Mouse (Mus musculus) hindbrain, embryonic 16.5 days (tissue): ENCODE measurements at regions not wholly inside any gene's neighbourhood (a gene's known extent, or its start where the extent isn't known, plus 50 kb on each side); places are given as distances from the start of the nearest gene placed in this dataset.

ENCODE experiments used
- ATAC-seq: fragments of 200-750 bp; cut with Nextera tagmentation; 2 replicates; pipeline ENCODE4 v1.8.0; 2017; ENCODE audit warnings: moderate TSS enrichment, moderate library complexity
- H3K27ac ChIP-seq: fragments of 300-500 bp; sonication (generic); 2 replicates; pipeline ENCODE4 v1.5.1; 2014; ENCODE audit warnings: low read depth, mild to moderate bottlenecking, control low read depth, low read length, moderate library complexity
- H3K27me3 ChIP-seq: fragments of 300-500 bp; sonication (generic); replicated peaks from 2 replicates; pipeline ENCODE4 v1.6.1; 2014; ENCODE audit warnings: low read length; ENCODE audit not compliant: control insufficient read depth, insufficient read depth
- H3K36me3 ChIP-seq: fragments of 300-500 bp; sonication (generic); 2 replicates; pipeline ENCODE4 v1.6.1; 2014; ENCODE audit warnings: mild to moderate bottlenecking, low read length, moderate library complexity, mixed read lengths; ENCODE audit not compliant: control insufficient read depth, insufficient read depth
- H3K4me1 ChIP-seq: fragments of 300-500 bp; sonication (generic); 2 replicates; pipeline ENCODE4 v1.6.1; 2014; ENCODE audit warnings: low read depth, low read length; ENCODE audit not compliant: control insufficient read depth, insufficient read depth
- H3K4me2 ChIP-seq: fragments of 300-500 bp; sonication (generic); 2 replicates; pipeline ENCODE4 v1.6.1; 2014; ENCODE audit warnings: mild to moderate bottlenecking, low read length, control low read depth, moderate library complexity
- H3K4me3 ChIP-seq: fragments of 300-500 bp; sonication (generic); 2 replicates; pipeline ENCODE4 v1.5.1; 2014; ENCODE audit warnings: mild to moderate bottlenecking, low read length, control low read depth, moderate library complexity
- H3K9ac ChIP-seq: fragments of 300-500 bp; sonication (generic); 2 replicates; pipeline ENCODE4 v1.6.1; 2014; ENCODE audit warnings: low read depth, mild to moderate bottlenecking, control low read depth, low read length, moderate library complexity
- H3K9me3 ChIP-seq: fragments of 300-500 bp; sonication (generic); 2 replicates; pipeline ENCODE4 v1.6.1; 2014; ENCODE audit warnings: mild to moderate bottlenecking, low read length, moderate library complexity; ENCODE audit not compliant: control insufficient read depth
- WGBS: fragments of 180-500 bp; shearing (Covaris S2); extraction: QIAGEN DNeasy Blood & Tissue Kit; methylation state at CpG from one replicate; pipeline ENCODE4 v1.1.7; 2014; 5-methylcytosine and 5-hydroxymethylcytosine counted together

DNA sequence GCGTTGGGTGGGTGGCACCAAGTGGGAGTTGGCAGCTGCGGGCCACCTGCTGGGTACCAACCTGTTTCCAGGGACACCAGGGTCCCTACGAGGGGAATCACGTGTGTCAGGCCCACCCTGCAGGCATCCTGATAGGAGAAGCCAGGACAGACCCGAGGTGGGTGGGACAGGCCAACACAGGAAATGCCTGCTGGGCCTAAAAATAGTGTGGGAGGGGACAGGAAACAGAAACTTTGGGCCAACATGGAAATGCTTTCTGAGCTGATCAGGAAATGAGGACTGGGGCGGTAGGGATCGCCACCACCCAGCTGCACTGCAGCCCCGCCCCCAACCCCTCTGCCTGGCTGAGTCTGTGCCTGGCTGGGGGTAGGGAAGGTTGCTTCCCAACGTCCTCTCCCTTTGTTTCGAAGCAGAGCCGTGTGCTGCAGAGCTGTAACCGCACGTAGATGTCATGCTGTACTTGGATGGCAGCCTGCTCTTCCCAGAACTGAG, 78.7 kb upstream of the Podxl start:
- Histone ChIP-seq H3K4me1 (peaks cover 3% of the 10 kb centered on the region; the same call in 1 of the 2 replicates), H3K4me2 (no peak overlapping the region; the same call in 1 of the 2 replicates), H3K27me3 (no peaks in the 10 kb centered on the region), H3K4me3 (no peak overlapping the region), H3K9ac (no peak overlapping the region), H3K27ac (no peak overlapping the region), H3K36me3 (no peaks in the 10 kb centered on the region), H3K9me3 (no peaks in the 10 kb centered on the region)
- WGBS: 26% methylated on average over 13 of the region's 13 CpGs
- peak; percentile 51 for ATAC-seq

DNA sequence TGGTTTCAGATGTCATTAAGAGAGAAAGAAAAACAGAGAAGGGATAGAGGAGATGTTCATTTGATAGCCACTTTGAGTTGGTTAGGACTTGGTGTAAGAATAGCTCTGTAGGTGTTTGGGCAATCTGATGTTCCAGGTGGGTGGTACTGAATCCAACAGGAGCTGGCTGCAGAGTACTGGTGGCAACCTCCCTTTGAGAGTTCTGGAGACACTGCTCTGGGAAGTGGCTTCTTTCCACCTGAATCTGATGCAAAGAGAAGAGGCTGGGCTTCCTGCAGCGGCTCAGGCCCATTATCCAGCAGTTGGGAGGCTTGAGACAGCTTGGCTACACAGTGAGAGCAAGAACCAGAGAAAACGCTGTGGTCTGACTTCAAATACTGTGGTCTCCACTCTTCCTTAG, 77.0 kb upstream of the Podxl start:
- Histone ChIP-seq H3K27ac (no peak overlapping the region), H3K4me3 (no peak overlapping the region), H3K27me3 (no peaks in the 10 kb centered on the region), H3K4me2 (no peak overlapping the region), H3K9me3 (no peaks in the 10 kb centered on the region), H3K9ac (no peak overlapping the region), H3K4me1 (peaks cover 3% of the 10 kb centered on the region; the same call in 1 of the 2 replicates), H3K36me3 (no peaks in the 10 kb centered on the region)
- 59% methylated on average over 2 of the region's 2 CpGs for whole genome bisulfite sequencing
- ATAC-seq: no peak

DNA sequence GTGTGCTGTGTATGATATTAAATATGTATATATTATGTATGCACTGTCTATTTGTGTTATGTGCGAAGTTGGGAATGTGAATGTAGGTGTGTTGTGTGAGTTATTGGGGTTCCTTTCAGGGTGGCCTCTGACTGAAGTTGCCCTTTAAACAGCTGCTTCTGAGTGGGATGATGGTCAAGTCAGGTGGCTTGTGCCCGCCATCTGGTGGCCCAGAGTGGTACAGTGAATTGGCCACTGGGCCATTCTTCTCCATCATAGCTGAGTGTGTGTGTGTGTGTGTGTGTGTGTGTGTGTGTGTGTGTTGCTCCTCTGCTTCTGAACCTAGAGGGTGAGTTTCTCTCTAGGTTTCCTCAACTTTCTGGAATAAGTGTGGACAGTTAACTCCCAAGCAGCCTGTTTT, 75.7 kb upstream of the Podxl start:
- no peak overlapping the region for H3K9ac ChIP-seq
- peak; percentile 55; the same call in 1 of the 2 replicates for ATAC-seq
- H3K4me1 ChIP-seq: peaks cover 3% of the 10 kb centered on the region; the same call in 1 of the 2 replicates
- no peaks in the 10 kb centered on the region for H3K36me3 ChIP-seq
- no peak overlapping the region for H3K4me3 ChIP-seq
- no peak overlapping the region for H3K4me2 ChIP-seq
- 18% methylated on average over 2 of the region's 2 CpGs for WGBS
- H3K27me3 ChIP-seq: no peaks in the 10 kb centered on the region
- H3K9me3 ChIP-seq: no peaks in the 10 kb centered on the region
- H3K27ac ChIP-seq: no peak overlapping the region

DNA sequence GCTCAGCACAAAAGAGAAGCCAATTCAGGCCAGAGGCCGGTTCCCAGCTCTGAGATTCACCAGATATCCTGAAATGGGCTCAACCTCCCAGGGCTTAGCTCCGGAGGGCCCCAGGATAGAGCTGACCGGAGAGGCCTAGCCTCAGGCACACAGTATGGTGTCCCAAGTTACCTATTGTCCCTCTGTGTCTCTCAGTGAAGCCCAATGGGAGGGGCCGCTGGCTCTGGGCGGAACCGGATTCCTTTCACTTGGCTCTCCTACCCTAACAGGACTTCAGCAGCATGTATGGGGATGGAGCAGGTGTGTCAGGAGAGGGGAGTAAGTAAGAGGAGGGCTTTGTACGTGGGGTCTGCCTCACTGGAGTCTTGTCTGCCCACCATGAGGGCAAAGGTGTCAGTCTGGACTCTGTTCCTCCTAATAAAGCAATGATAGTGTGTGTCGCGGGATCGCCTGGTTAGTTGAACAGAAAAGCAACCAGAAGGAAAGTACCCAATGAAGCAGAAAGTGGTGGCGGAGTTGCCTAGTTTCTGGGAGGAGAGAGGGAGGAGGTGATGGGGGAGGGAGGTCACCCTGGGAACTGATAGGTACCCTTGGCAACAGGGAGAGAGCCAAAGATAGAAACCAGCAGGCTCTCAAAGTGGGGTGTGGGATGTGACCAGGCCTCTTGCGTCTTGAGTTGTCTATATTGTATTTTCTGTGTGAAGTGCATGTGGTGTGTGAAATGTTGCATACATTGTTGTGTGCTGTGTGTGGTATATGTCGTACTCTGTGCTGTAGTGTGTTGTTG, 74.8 kb upstream of the Podxl start:
- WGBS: 42% methylated on average over 13 of the region's 13 CpGs
- Histone ChIP-seq H3K9me3 (no peaks in the 10 kb centered on the region), H3K27me3 (no peaks in the 10 kb centered on the region), H3K27ac (no peak overlapping the region), H3K4me2 (no peak overlapping the region), H3K4me3 (no peak overlapping the region), H3K4me1 (peaks cover 3% of the 10 kb centered on the region; the same call in 1 of the 2 replicates), H3K9ac (no peak overlapping the region), H3K36me3 (no peaks in the 10 kb centered on the region)
- ATAC-seq: 0 out of 2 replicates have a peak, but pooled peaks have one; percentile 19

DNA sequence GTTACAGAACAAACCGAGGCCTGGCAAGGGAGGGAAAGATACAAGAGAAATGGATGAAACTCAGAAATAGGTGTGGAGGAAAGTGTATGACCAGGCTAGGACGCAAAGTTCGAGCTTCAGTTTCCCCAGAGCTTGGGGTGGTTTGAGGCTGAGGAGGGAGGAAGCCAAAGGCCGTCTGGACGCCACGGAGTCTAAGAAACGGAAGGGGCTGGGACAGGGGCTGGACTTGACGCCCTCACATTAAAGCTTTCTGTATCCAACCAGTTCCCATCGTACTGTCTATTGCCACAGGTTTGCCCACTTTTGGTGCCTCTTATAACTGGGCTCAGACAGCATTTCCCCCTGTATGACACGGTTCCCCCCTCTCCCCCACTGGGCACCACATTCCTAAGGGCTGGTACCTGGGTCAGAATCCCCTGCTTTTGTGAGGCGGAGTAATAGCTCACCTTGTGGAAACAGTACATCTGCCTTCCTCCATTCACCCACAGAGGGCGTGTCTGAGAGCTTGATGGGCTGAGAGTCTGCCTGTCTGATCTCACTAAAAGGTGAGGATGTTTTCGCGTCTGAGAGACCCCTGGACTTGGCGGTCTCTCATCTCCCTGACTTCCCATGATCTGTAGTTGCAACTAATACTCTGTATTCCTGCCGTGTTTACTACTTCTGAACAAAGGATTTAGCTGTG, 73.7 kb upstream of the Podxl start:
- Histone ChIP-seq H3K9me3 (no peaks in the 10 kb centered on the region), H3K4me2 (no peak overlapping the region), H3K36me3 (no peaks in the 10 kb centered on the region), H3K27me3 (no peaks in the 10 kb centered on the region), H3K9ac (no peak overlapping the region), H3K27ac (no peak overlapping the region), H3K4me1 (no peaks in the 10 kb centered on the region; the same call in 1 of the 2 replicates), H3K4me3 (no peak overlapping the region)
- ATAC-seq: no peak
- WGBS: 22% methylated on average over 16 of the region's 16 CpGs

DNA sequence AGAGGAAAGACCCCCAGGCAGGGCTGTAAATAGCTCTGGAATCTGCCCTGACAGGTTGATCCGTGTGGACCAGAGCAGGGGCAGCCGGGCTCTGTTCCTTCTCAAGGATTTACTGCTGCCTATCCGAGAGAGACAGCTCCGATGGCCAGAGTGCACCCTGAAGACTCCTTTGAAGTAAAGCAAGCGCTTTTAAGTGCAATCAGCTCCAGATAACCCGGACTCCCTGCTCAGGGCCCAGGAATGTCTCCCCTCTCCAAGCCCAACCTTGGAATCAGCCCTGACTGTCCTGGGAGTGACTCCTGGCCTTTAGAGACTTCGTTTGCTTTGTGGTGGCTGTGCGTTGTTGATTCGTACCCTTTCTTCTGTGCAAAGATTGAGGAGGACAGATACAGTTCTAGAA, 73.2 kb upstream of the Podxl start:
- whole genome bisulfite sequencing: 41% methylated on average over 9 of the region's 9 CpGs
- Histone ChIP-seq H3K4me3 (no peak overlapping the region), H3K27me3 (no peaks in the 10 kb centered on the region), H3K36me3 (no peaks in the 10 kb centered on the region), H3K9ac (no peak overlapping the region), H3K9me3 (no peaks in the 10 kb centered on the region), H3K27ac (no peak overlapping the region), H3K4me2 (no peak overlapping the region), H3K4me1 (no peaks in the 10 kb centered on the region; the same call in 1 of the 2 replicates)
- ATAC-seq: no peak

DNA sequence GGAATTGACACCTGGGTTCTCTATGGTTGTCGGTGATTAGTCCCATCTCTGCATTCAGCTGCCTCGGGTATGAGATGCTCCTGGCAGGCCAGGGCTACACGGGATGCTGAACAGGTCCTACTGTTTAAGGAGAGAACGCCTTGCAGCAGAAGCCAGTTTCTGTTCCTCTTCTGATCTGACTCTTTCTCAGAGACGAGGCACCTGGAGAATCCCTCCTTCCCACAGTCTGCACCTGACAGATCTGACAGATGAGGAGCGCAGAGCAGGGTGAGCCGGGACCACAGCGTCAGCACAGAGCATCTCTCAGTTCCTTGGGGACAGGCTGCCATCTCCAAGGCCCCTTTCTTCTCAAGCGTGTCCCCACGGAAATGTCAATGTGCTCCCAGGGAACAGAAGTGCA, 68.7 kb upstream of the Podxl start:
- Histone ChIP-seq H3K27ac (no peak overlapping the region), H3K4me2 (no peak overlapping the region), H3K9me3 (no peaks in the 10 kb centered on the region), H3K36me3 (no peaks in the 10 kb centered on the region), H3K4me1 (no peaks in the 10 kb centered on the region; the same call in 1 of the 2 replicates), H3K27me3 (no peaks in the 10 kb centered on the region), H3K9ac (no peak overlapping the region), H3K4me3 (no peak overlapping the region)
- WGBS: 80% methylated on average over 10 of the region's 10 CpGs
- ATAC-seq: no peak

DNA sequence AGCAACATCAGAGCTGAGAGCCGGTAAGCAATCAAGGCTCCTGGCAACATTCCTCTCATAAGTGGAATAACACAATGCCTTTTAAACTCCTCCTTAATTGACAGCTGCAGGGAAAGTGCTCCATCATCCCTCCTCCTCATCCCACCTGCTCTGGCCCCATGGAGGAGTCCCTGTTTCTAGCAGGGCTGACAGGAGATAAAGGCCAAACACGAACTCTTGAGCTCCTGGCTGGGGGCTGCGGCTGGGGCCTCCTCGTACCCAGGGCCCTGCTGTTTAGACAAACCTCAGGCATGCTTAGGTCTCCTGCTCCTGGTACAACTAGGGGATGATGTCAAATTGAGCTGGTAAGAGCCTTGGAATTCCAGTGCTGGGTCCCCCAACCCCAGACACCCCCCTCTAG, 66.2 kb upstream of the Podxl start:
- no peak for ATAC-seq
- no peak overlapping the region for H3K9ac ChIP-seq
- WGBS: 60% methylated on average over 4 of the region's 4 CpGs
- no peaks in the 10 kb centered on the region for H3K9me3 ChIP-seq
- no peaks in the 10 kb centered on the region for H3K4me1 ChIP-seq
- H3K27me3 ChIP-seq: no peaks in the 10 kb centered on the region
- H3K27ac ChIP-seq: no peak overlapping the region
- no peaks in the 10 kb centered on the region for H3K36me3 ChIP-seq
- no peak overlapping the region for H3K4me3 ChIP-seq
- H3K4me2 ChIP-seq: no peak overlapping the region

DNA sequence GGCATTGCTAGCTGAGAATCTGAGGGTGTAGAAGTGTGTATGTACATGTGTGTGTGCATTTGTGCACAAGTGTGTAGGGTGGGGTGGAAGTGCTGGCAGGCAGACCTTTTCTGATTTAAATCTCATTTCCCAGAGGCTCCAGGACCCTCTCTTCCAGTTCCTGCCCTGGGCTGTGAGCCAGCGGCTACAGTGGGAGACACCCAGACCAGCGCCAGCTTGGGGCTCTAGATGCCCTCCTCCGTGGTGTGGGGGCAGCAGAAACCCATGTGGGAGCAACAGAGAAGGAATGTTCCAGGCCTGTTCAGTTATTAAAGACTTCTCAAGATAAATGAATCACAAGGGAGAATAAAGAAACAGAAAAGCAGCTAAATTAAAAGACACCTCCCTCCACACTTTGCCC, 64.1 kb upstream of the Podxl start:
- no peak overlapping the region for H3K4me2 ChIP-seq
- H3K4me3 ChIP-seq: no peak overlapping the region
- ATAC-seq: no peak
- no peaks in the 10 kb centered on the region for H3K36me3 ChIP-seq
- no peaks in the 10 kb centered on the region for H3K9me3 ChIP-seq
- H3K9ac ChIP-seq: no peak overlapping the region
- whole genome bisulfite sequencing: 73% methylated on average over 3 of the region's 3 CpGs
- H3K4me1 ChIP-seq: no peaks in the 10 kb centered on the region
- H3K27ac ChIP-seq: no peak overlapping the region
- no peaks in the 10 kb centered on the region for H3K27me3 ChIP-seq
